Mouse (Mus musculus): Measurements from ENCODE around the gene Atoh8. TPM values are rescaled to one million over a fixed set of nuclear protein-coding genes. Genes with fewer than 3 reads are reported as not detected.

Atoh8 gene
- polyA plus RNA-seq (2017; shearing (Covaris generic)): under 1 TPM; 0.20 to 0.39 TPM

DNA sequence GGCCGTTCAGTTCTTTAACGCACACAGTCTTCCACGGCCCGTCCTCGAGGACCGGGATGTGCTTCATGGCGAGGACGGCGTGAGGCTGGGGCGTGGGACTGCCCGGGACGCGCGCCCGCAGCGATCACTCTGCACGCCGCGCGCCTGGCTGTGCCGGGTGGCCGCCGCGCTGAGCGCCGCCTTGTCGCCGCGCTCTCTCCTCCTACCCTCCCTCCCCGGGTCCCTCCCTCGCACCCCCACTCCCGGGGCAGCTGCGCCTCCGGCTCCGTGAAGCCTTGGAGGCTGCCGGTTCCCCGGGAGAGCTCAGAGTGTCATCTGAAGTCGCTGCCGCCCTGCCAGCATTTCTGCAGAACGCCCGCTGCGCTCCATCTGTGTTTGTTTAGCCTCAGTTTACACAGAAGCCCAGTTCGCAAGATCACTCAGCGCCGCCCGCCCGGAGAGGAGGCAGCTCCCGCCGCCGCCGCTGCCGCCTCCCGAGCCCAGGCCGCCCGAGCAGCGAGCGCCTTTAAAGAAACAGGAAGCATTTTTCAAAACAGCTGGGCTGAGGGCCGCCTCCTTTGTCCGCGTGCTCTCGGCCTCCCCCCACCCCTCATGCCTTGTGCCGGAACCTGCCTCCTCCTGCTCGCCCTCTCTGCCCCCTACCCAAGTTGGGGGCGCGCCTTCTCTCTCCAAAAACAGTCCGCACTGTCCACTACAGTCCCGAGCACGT lies at the start of gene Atoh8:
Gene Atoh8 (minus strand): TSS at position 480 of the 709 bp plus-strand sequence.

Other genes starting within 250 kb of the Atoh8 start
- gene St3gal5, start 138.0 kb downstream of the Atoh8 start, polyA plus RNA-seq (2017; shearing (Covaris generic)): 1 to 10 TPM; 2.8 to 4.0 TPM
- 1 to 10 TPM in 1 of 2 experiments, not detected in 1; 1.3 TPM for gene Sftpb, start 69.0 kb upstream of the Atoh8 start, polyA plus RNA-seq (2017; shearing (Covaris generic))
- gene Usp39, start 109.6 kb upstream of the Atoh8 start, polyA plus RNA-seq (2017; shearing (Covaris generic)): 10 to 100 TPM; 41.2 to 46.8 TPM
- gene 0610030E20Rik, start 111.7 kb upstream of the Atoh8 start, polyA plus RNA-seq (2017; shearing (Covaris generic)): 10 to 100 TPM; 36.8 to 39.7 TPM
- gene Tmem150a, start 119.9 kb upstream of the Atoh8 start, polyA plus RNA-seq (2017; shearing (Covaris generic)): under 1 TPM; 0.20 to 0.32 TPM
- 100 to 1,000 TPM; 139 to 142 TPM for gene Rnf181, start 131.4 kb upstream of the Atoh8 start, polyA plus RNA-seq (2017; shearing (Covaris generic))
- gene Vamp5, start 144.9 kb upstream of the Atoh8 start, polyA plus RNA-seq (2017; shearing (Covaris generic)): 10 to 100 TPM; 50.2 to 64.6 TPM
- 100 to 1,000 TPM; 240 to 267 TPM for gene Vamp8, start 155.1 kb upstream of the Atoh8 start, polyA plus RNA-seq (2017; shearing (Covaris generic))
- 10 to 100 TPM in 1 of 2 experiments, 1 to 10 TPM in 1; 9.8 to 13.1 TPM for gene Ggcx, start 178.7 kb upstream of the Atoh8 start, polyA plus RNA-seq (2017; shearing (Covaris generic))
- 100 to 1,000 TPM; 318 to 501 TPM for gene Mat2a, start 204.0 kb upstream of the Atoh8 start, polyA plus RNA-seq (2017; shearing (Covaris generic))